Mouse (Mus musculus) liver, adult 2 months (tissue): ENCODE measurements around the gene Gabpa. TPM values are rescaled to one million over a fixed set of nuclear protein-coding genes. Genes with fewer than 3 reads are reported as not detected.
A peak's percentile ranks its signal among the peaks of the same experiment; 100 is the strongest.

Experiments
- DNase-seq: peaks from one replicate; pipeline ENCODE4 v3.0.0-alpha.2; 2011; ENCODE audit warnings: low read depth, low spot score; ENCODE audit errors: extremely low read depth
- H3K27ac ChIP-seq: fragments of 200-500 bp; replicated peaks from 2 replicates; pipeline ENCODE4 v1.5.1; 2012; ENCODE audit warnings: low read depth, mild to moderate bottlenecking, control low read depth, inconsistent platforms, low read length; ENCODE audit not compliant: insufficient read depth
- H3K27me3 ChIP-seq: fragments of 200-500 bp; 2 replicates; pipeline ENCODE4 v1.6.1; 2012; ENCODE audit warnings: mild to moderate bottlenecking, moderate library complexity, low read length, inconsistent platforms; ENCODE audit not compliant: control insufficient read depth, insufficient read depth
- H3K36me3 ChIP-seq: fragments of 200-500 bp; 2 replicates; pipeline ENCODE4 v1.6.1; 2012; ENCODE audit warnings: low read length, inconsistent platforms; ENCODE audit not compliant: control insufficient read depth, insufficient read depth
- H3K4me1 ChIP-seq: fragments of 200-500 bp; 2 replicates; pipeline ENCODE4 v1.6.1; 2011; ENCODE audit warnings: low read length; ENCODE audit not compliant: control insufficient read depth, insufficient read depth
- H3K4me3 ChIP-seq: fragments of 200-500 bp; 2 replicates; pipeline ENCODE4 v1.5.1; 2011; ENCODE audit warnings: low read depth, mild to moderate bottlenecking, control low read depth, low read length, moderate library complexity; ENCODE audit not compliant: insufficient read depth
- H3K79me2 ChIP-seq: fragments of 200-500 bp; 2 replicates; pipeline ENCODE4 v1.6.1; 2012; ENCODE audit warnings: inconsistent platforms, mild to moderate bottlenecking, low read length, moderate library complexity; ENCODE audit not compliant: control insufficient read depth, insufficient read depth
- H3K9ac ChIP-seq: fragments of 200-500 bp; 2 replicates; pipeline ENCODE4 v1.6.1; 2012; ENCODE audit warnings: low read depth, mild to moderate bottlenecking, control low read depth, inconsistent platforms, low read length
- CTCF ChIP-seq: fragments of 200-500 bp; IDR thresholded peaks from 2 replicates; pipeline ENCODE4 v1.5.1; 2011; ENCODE audit warnings: low read depth, low read length, control low read depth
- POLR2A ChIP-seq: fragments of 200-500 bp; IDR thresholded peaks from 2 replicates; pipeline ENCODE4 v1.6.1; 2011; ENCODE audit warnings: low read length, control low read depth; ENCODE audit not compliant: insufficient read depth; ENCODE audit errors: extremely low read depth
- WGBS: fragments of 180-500 bp; shearing (Covaris S2); methylation state at CpG from one replicate; pipeline ENCODE4 v1.1.7; 2018; 5-methylcytosine and 5-hydroxymethylcytosine counted together
- polyA plus RNA-seq: library from polyadenylated mRNA; depleted of rRNA; stranded (reverse); fragments of >200 nt; gene quantifications from 2 replicates; pipeline ENCODE4 v1.2.3, GENCODE M21; 2012
- total RNA-seq: library from RNA; depleted of rRNA; stranded (reverse); fragments of >200 nt; gene quantifications from 2 replicates; pipeline ENCODE4 v1.2.3, GENCODE M21; 2014

Gene Gabpa
- total and polyA plus RNA-seq, 2 experiments: 5.8 to 36.4 TPM

- no peak overlapping the region for H3K4me3 ChIP-seq
- WGBS: 89% methylated on average over 8 of the region's 8 CpGs
- H3K9ac ChIP-seq: no peak overlapping the region
- no peak overlapping the region for H3K27ac ChIP-seq
- no peaks in the 10 kb centered on the region for H3K4me1 ChIP-seq
- H3K27me3 ChIP-seq: no peaks in the 10 kb centered on the region
- no peak for TF ChIP-seq POLR2A
- no peak for TF ChIP-seq CTCF
- DNase-seq: no peak
- peaks cover 23% of the 10 kb centered on the region for H3K36me3 ChIP-seq
- H3K79me2 ChIP-seq: no peaks in the 10 kb centered on the region
Measured at GRCm38 (mm10) chr16:84864656-84865055, 29.9 kb downstream of the Gabpa start.

DNA sequence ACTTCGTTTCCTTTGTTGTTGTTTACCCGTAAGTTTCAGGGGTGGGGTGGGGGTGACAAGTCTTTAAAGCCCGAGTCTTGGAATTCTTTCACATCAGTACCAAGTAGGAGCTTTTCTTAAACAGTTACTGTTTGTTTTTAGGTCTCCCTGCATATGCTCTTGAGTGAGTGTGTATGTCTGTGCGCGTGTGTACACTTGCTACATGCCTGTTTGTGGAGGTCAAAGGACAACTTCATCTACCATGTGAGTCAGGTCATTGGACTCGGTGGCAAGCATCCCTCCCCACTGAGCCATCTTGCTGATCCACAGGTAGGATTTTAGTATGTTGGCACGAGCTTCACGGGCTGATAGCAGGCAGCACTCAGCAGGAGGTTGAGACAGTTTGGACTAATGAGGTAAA is 39.1 kb downstream of the Gabpa start:
- Histone ChIP-seq H3K79me2 (no peaks in the 10 kb centered on the region), H3K4me1 (no peaks in the 10 kb centered on the region), H3K27me3 (no peaks in the 10 kb centered on the region), H3K9ac (no peak overlapping the region), H3K27ac (no peak overlapping the region), H3K36me3 (no peaks in the 10 kb centered on the region), H3K4me3 (no peak overlapping the region)
- peak; percentile 34 for DNase-seq
- TF ChIP-seq POLR2A (no peak), CTCF (no peak)
- 48% methylated on average over 8 of the region's 8 CpGs for WGBS

- Histone ChIP-seq H3K4me1 (no peaks in the 10 kb centered on the region), H3K9ac (no peak overlapping the region), H3K27ac (no peak overlapping the region), H3K4me3 (no peak overlapping the region), H3K36me3 (no peaks in the 10 kb centered on the region), H3K27me3 (no peaks in the 10 kb centered on the region), H3K79me2 (no peaks in the 10 kb centered on the region)
- no peak for DNase-seq
- 79% methylated on average over 24 of the region's 24 CpGs for WGBS
- TF ChIP-seq POLR2A: no peak
- no peak for TF ChIP-seq CTCF
Measured at GRCm38 (mm10) chr16:84875012-84875717, 40.4 kb downstream of the Gabpa start.

GRCm38 (mm10) chr16:84875718-84876035 is 41.0 kb downstream of the Gabpa start:
- DNase-seq: no peak
- Histone ChIP-seq H3K9ac (no peak overlapping the region), H3K79me2 (no peaks in the 10 kb centered on the region), H3K4me3 (no peak overlapping the region), H3K36me3 (no peaks in the 10 kb centered on the region), H3K4me1 (no peaks in the 10 kb centered on the region), H3K27ac (no peak overlapping the region), H3K27me3 (no peaks in the 10 kb centered on the region)
- 89% methylated on average over 7 of the region's 7 CpGs for WGBS
- TF ChIP-seq CTCF: no peak
- TF ChIP-seq POLR2A: no peak

DNA sequence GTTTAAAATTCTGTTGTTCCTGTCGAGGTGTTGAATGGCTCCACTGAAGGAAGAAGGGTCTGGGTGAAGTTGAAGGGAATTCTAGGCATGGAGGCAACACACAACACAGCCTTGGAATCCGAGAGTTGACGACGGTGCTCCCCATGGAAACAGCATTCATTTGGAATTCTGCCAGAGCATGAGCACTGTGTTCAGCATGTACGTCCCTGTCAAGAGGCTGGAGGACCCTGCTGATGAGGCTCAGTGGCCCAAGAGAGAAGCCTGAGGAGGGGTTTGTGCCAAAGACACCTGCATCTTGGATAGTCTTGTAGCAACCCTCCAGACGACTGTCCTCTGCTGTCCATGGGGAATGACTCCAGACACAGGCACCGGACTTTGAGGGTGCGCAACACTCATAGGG is 41.4 kb downstream of the Gabpa start:
- Histone ChIP-seq H3K27me3 (no peaks in the 10 kb centered on the region), H3K9ac (no peak overlapping the region), H3K79me2 (no peaks in the 10 kb centered on the region), H3K36me3 (no peaks in the 10 kb centered on the region), H3K4me3 (no peak overlapping the region), H3K27ac (no peak overlapping the region), H3K4me1 (no peaks in the 10 kb centered on the region)
- 70% methylated on average over 8 of the region's 8 CpGs for WGBS
- TF ChIP-seq CTCF (no peak), POLR2A (no peak)
- DNase-seq: no peak

GRCm38 (mm10) chr16:84879146-84879545 is 44.4 kb downstream of the Gabpa start:
- WGBS: 21% methylated on average over 5 of the region's 5 CpGs
- Histone ChIP-seq H3K27me3 (no peaks in the 10 kb centered on the region), H3K9ac (no peak overlapping the region), H3K4me3 (no peak overlapping the region), H3K79me2 (no peaks in the 10 kb centered on the region), H3K27ac (no peak overlapping the region), H3K4me1 (no peaks in the 10 kb centered on the region), H3K36me3 (no peaks in the 10 kb centered on the region)
- peak; percentile 35 for DNase-seq
- no peak for TF ChIP-seq POLR2A
- peak; percentile 87 for TF ChIP-seq CTCF
